Mouse (Mus musculus) urinary bladder, adult 2 months (tissue): ENCODE results near the gene Bcas3. TPM values are rescaled to one million over a fixed set of nuclear protein-coding genes. Genes with fewer than 3 reads are reported as not detected.

ENCODE experiments used
- DNase-seq: peaks from one replicate; pipeline ENCODE4 v3.0.0; 2022; ENCODE audit warnings: low spot score
- polyA plus RNA-seq: library from polyadenylated mRNA; depleted of rRNA; stranded (reverse); fragments of >200 nt; gene quantifications from 2 replicates; pipeline ENCODE4 v1.2.3, GENCODE M21; 2012

Bcas3 gene
- polyA plus RNA-seq, 1 experiment = 28.6 TPM

GRCm38 (mm10) chr11:85379091-85379490, 26.1 kb downstream of the Bcas3 start:
- DNase-seq = no peak

- no peak for DNase-seq
These were observed 27.1 kb downstream of the Bcas3 start for GRCm38 (mm10) chr11:85380046-85380445.

GRCm38 (mm10) chr11:85382055-85382454, 29.1 kb downstream of the Bcas3 start:
- no peak for DNase-seq

GRCm38 (mm10) chr11:85383975-85384821, 31.2 kb downstream of the Bcas3 start:
- DNase-seq = no peak

- DNase-seq = no peak
These were observed 39.4 kb downstream of the Bcas3 start for GRCm38 (mm10) chr11:85392179-85392863.

- DNase-seq = no peak
These were observed 39.9 kb downstream of the Bcas3 start for GRCm38 (mm10) chr11:85392864-85393220.

- no peak for DNase-seq
These were observed 41.0 kb downstream of the Bcas3 start for GRCm38 (mm10) chr11:85393990-85394389.

GRCm38 (mm10) chr11:85395361-85395760, 42.4 kb downstream of the Bcas3 start:
- DNase-seq = no peak

- DNase-seq = no peak
These were observed 53.6 kb downstream of the Bcas3 start for GRCm38 (mm10) chr11:85406531-85406930.

GRCm38 (mm10) chr11:85407700-85408099, 54.7 kb downstream of the Bcas3 start:
- DNase-seq = no peak

- no peak for DNase-seq
These were observed 59.4 kb downstream of the Bcas3 start for GRCm38 (mm10) chr11:85412319-85412718.

- DNase-seq = no peak
These were observed 61.5 kb downstream of the Bcas3 start for GRCm38 (mm10) chr11:85414476-85414875.

- no peak for DNase-seq
These were observed 74.4 kb downstream of the Bcas3 start for GRCm38 (mm10) chr11:85427353-85427752.

- no peak for DNase-seq
These were observed 75.3 kb downstream of the Bcas3 start for GRCm38 (mm10) chr11:85428227-85428626.

- DNase-seq = no peak
These were observed 77.9 kb downstream of the Bcas3 start for GRCm38 (mm10) chr11:85430743-85431448.

GRCm38 (mm10) chr11:85447375-85447774, 94.4 kb downstream of the Bcas3 start:
- DNase-seq = no peak

- no peak for DNase-seq
These were observed 100.8 kb downstream of the Bcas3 start for GRCm38 (mm10) chr11:85453598-85454304.

GRCm38 (mm10) chr11:85454305-85454682, 101.3 kb downstream of the Bcas3 start:
- DNase-seq = no peak

GRCm38 (mm10) chr11:85461536-85461935, 108.6 kb downstream of the Bcas3 start:
- DNase-seq = no peak

GRCm38 (mm10) chr11:85469526-85469925, 116.6 kb downstream of the Bcas3 start:
- DNase-seq = no peak

GRCm38 (mm10) chr11:85470508-85470907, 117.5 kb downstream of the Bcas3 start:
- DNase-seq = no peak

GRCm38 (mm10) chr11:85474326-85474725, 121.4 kb downstream of the Bcas3 start:
- DNase-seq = no peak
